9 mouse cellular contexts compared by ENCODE assay signal in the genomic region with DNA sequence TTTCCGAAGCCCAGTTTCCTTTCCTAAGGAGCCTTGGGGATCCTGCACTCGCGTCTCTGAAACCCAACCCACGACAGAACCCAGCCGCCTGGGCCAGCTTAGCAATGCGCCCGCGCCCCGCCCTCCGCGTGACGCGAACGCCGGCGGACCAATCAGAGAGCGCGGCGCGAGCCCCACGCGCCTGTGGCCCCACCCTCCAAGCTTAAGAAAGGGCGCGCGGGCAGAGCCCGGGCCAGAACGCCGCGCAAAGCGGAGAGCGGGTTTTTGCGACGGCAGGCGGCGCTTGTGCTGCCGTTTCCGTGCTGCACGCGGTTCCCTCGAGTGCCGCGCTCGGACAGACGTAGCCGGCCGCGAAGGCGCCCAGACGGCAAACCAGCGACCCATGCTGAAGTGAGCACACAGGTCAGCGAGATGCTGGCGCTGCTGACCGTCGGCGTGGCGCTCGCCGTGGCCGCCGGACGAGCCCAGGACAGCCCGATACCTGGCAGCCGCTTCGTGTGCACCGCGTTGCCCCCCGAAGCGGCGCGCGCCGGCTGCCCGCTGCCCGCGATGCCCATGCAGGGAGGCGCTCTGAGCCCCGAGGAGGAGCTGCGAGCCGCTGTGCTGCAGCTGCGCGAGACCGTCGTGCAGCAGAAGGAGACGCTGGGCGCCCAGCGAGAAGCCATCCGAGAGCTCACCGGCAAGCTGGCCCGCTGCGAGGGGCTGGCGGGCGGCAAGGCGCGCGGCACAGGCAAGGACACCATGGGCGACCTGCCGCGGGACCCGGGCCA. TPM values are rescaled to one million over a fixed set of nuclear protein-coding genes. Genes with fewer than 3 reads are reported as not detected.
DNase-seq lines count a peak whose midpoint lies in the region; ATAC-seq lines count a peak whose summit lies in the region.
"Had no signal": no experiment of that assay in that cellular context is flagged by ENCODE, and none has a peak within 500 bp of the region (broad histone marks: within the 10 kb centered on the region; RNA-seq: fewer than 3 reads in every experiment).

Nptx2 (plus strand) TSS at position 250 of the 770 bp plus-strand sequence.

- H3K9ac ChIP-seq in embryonic facial prominence, embryonic 12.5 days = peak within 1 kb of the TSS; percentile 15; the same call in 1 of the 2 replicates

- no peaks in the 10 kb centered on the region for H3K9me3 ChIP-seq in embryonic facial prominence, embryonic 12.5 days

- ATAC-seq in embryonic facial prominence, embryonic 12.5 days (ENCODE audit: insufficient number of reproducible peaks, insufficient read depth, low FRiP score, low TSS enrichment) = peak; percentile 82

- DNase-seq in adrenal gland, postnatal 4 days (ENCODE audit: low spot score in 2 of 2) = peak; percentile 55 to 74
- DNase-seq in heart, adult 18-20 months = peak; percentile 34 to 48
- DNase-seq in kidney, adult 18-20 months = peak; percentile 73
- peak; percentile 86 to 91 for DNase-seq in left cerebral cortex, postnatal 25 days (ENCODE audit: low spot score in 2 of 2)
- peak; percentile 91 for DNase-seq in mesoderm, embryonic 11.5 days (ENCODE audit: low read depth, low spot score)
- DNase-seq in skeletal muscle tissue, adult 2 months (ENCODE audit: low read depth, low spot score) = peak; percentile 16
- DNase-seq in natural killer cell, adult 2 months (ENCODE audit: low spot score in 2 of 2) = no peak

- intact Hi-C loops in left cerebral cortex, postnatal 25 days (cut with DNase I) = loop anchor here (5.0 kb wide), 1 partner anchor 76 kb away; no protein-coding TSS in a partner anchor

- peak within 1 kb of the TSS; percentile 54 for H3K4me2 ChIP-seq in embryonic facial prominence, embryonic 12.5 days (replicated peaks)

- H3K4me3 ChIP-seq in embryonic facial prominence, embryonic 12.5 days = peak within 1 kb of the TSS; percentile 36
- H3K4me3 ChIP-seq: erythroblast, embryonic 14.5 days had no signal

- H3K27me3 ChIP-seq in embryonic facial prominence, embryonic 12.5 days = peaks cover 46% of the 10 kb centered on the region

- H3K36me3 ChIP-seq in embryonic facial prominence, embryonic 12.5 days = no peaks in the 10 kb centered on the region

- H3K27ac ChIP-seq in embryonic facial prominence, embryonic 12.5 days = no peak within 1 kb of the TSS

- H3K4me1 ChIP-seq in embryonic facial prominence, embryonic 12.5 days = peaks cover 4% of the 10 kb centered on the region; the same call in 1 of the 2 replicates

- under 1% methylated on average over 99 of the region's 99 CpGs for WGBS in embryonic facial prominence, embryonic 12.5 days

RNA-seq across cellular contexts. Expression of gene Nptx2, which starts in this region (rescaled TPM):
- 1 to 10 TPM; 1.8 to 1.9 TPM for total RNA-seq in adrenal gland, postnatal 4 days (2021)
- polyA plus RNA-seq in embryonic facial prominence, embryonic 12.5 days (2016; fragmentation: Nextera tagmentation; extraction: Ambion mirVana) = 0.78 and 0.85 TPM in 2 replicates
- under 1 TPM; 0.10 to 0.26 TPM for total RNA-seq in heart, adult 18-20 months (2021)
- 100 to 1,000 TPM; 108 to 124 TPM for total RNA-seq in left cerebral cortex, postnatal 25 days (2021)
- polyA plus RNA-seq: erythroblast, embryonic 14.5 days had no signal

Comparison
In these comparisons a context has a peak if more than half of its experiments do, and no peak if none do; other contexts are left out.
1. RNA of gene Nptx2 (total RNA-seq): 108 to 124 TPM in left cerebral cortex, postnatal 25 days; 1.8 to 1.9 TPM in adrenal gland, postnatal 4 days and 0.10 to 0.26 TPM in heart, adult 18-20 months; every median in the first group is over 10 times any median in the second.
2. Peak in ATAC-seq, H3K4me3 ChIP-seq, H3K9ac ChIP-seq and H3K4me2 ChIP-seq in embryonic facial prominence, embryonic 12.5 days; RNA of the gene not detected or under 1 TPM.
3. Peak in DNase-seq in heart, adult 18-20 months; RNA of the gene not detected or under 1 TPM.
4. DNase-seq: peak in adrenal gland, postnatal 4 days (2 of 2), kidney, adult 18-20 months (single experiment), left cerebral cortex, postnatal 25 days (2 of 2), mesoderm, embryonic 11.5 days (single experiment) and skeletal muscle tissue, adult 2 months (single experiment); none in natural killer cell, adult 2 months (0 of 2).